Mouse (Mus musculus): Measurements from ENCODE around the gene Naga.

The Naga gene

GRCm38 (mm10) chr15:82354126-82354945 is 15.6 kb upstream of the Naga start, which contains the start of gene Ndufa6:
Gene Ndufa6, minus strand, starts transcription at chr15:82354322.
- peak; percentile 99 for DNase-seq (ENCODE audit: low spot score in 2 of 2)

GRCm38 (mm10) chr15:82353745-82354113 is 15.0 kb upstream of the Naga start:
- no peak for DNase-seq (ENCODE audit: low spot score in 2 of 2)

DNA sequence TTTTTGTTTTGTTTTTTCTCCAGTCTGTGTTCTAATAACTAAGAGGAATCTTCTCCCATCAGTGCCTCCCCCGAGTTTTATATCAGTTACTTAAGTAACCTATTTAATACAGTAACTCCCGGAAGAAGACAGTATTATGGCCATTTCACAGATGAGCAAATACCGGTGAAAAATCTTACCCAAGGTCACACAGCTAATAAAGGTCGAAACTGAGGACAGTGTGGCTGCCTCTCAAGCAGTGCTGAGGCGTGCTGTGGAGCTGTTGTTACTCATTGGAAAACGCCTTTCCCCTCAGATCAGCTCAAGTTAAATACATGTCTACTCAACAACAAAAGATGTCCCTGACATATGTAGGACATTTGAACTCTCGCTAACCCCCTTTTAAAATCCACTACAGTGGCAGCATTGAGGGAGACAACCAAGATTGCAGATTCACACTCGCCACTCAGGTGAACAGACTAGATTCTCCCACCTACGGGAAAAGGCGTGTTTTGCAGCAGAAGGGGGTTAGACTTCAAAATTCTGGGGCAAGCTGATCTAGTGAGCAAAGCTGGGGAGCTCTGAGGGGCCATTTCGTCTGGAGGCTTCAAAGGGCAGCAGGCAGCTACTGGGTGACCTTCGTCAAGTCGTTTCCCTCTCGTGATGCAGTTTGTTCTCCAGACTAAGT is 14.5 kb upstream of the Naga start:
- peak in 1 of 2 experiments; percentile 31 for DNase-seq (ENCODE audit: low spot score in 2 of 2)

- no peak for DNase-seq (ENCODE audit: low spot score in 2 of 2)
Measured at GRCm38 (mm10) chr15:82351480-82351879, 12.8 kb upstream of the Naga start.

DNA sequence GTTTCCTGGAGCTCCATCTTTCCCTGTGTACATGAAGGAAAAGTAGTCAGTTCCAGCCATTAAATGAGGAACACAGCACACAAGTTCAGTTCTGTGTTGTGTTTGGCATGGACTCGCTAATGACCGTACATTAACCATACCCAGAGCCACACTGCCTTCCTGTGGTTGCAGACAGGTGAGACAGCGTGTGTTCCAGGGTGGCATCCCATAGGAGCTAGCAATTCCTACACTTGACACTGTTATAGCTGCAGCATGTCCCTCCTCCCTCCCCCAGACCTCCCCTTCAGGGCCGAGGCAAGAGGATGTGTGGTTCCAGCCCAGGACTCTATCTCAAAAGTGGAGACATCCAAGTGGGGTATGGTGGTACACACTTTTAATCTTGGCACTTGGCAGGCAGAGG is 11.6 kb upstream of the Naga start:
- peak in 1 of 2 experiments; percentile 24 for DNase-seq (ENCODE audit: low spot score in 2 of 2)

DNA sequence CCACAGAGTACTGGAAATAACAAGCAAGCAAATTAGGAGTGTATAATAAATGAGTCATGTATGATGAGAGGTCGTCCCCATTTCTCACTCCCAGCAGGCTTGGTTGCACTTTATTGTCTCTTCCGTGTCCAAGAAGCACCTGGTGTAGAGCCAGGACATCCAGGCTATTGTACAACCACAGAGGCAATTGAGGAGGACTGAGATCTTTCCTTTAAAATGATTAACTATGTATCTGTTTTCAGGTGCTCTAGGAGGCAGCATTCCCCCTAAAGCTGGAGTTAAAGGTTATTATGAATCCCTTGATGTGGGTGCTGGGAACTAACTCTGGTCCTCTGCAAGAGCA is 10.2 kb upstream of the Naga start:
- no peak for DNase-seq (ENCODE audit: low spot score in 2 of 2)

DNA sequence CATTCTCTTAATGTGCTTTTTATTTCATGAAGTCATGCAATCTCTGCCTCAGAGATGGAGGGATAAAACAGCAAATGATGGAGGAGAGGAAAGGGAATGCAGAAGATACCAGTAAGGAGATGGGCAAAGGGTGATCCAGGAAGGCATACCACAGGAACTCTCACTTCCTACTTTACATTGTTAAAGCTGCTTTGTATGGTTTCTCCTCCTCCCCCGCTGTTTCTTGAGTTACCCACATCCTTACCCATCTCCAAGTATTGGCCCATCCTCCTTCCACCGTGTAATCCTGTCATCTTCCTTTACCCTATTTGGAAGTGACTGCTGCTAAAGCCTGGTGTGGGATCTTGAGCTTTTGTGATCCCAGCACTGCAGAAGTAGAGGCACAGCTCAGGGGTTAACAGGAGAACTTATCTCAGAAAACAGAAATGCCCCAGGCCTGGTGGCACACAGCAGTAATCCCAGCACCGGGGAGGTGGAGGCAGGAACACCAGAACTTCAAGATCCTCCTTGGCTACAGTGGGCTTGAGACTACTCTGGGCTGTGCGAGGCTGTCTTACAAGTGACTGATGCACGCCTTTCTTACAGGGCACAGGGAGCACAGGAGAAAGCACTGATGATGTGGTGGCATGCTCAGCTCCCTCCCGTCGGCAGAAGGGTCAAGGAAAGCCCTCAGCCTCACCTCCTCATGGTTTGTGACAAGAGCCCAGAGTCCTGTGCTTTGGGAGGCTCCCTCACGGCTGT is 9.7 kb upstream of the Naga start:
- no peak for DNase-seq (ENCODE audit: low spot score in 2 of 2)

DNA sequence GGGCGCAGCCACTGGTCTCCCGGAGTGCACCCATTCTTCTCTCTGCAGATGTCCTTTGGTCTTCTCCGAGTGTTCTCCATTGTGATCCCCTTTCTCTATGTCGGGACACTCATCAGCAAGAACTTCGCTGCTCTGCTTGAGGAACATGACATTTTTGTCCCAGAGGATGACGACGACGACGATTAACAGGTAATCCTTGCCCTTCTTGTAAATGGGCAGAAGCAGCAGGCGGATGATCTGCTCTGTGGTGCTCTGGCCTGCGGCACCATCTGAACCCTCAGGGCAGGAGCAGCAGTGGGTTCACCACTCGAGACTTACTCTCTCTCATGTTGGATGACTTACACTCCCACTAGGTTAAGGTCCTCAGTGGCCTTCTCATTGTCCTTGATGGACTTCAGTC is 9.1 kb upstream of the Naga start:
- peak in 1 of 2 experiments; percentile 26 for DNase-seq (ENCODE audit: low spot score in 2 of 2)

DNA sequence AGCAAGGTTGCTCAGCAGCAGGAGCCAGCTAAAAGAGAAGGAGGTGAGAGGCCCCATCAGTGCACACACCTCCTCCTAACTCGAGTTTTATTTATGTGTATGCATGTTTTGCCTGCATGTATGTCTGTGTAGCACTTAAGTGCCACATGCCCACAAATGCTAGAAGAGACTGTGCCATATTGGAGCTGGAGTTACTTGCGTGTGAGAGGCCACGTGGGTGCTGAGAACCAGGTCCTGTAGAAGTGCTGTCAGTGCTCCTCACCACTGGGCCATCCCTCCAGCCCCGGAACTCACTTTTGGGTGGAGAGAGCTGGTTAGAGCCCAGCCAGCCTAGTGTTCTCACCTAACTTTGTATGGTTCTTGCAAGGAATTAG is 8.6 kb upstream of the Naga start:
- DNase-seq (ENCODE audit: low spot score in 2 of 2), result peak in 1 of 2 experiments; percentile 32

DNA sequence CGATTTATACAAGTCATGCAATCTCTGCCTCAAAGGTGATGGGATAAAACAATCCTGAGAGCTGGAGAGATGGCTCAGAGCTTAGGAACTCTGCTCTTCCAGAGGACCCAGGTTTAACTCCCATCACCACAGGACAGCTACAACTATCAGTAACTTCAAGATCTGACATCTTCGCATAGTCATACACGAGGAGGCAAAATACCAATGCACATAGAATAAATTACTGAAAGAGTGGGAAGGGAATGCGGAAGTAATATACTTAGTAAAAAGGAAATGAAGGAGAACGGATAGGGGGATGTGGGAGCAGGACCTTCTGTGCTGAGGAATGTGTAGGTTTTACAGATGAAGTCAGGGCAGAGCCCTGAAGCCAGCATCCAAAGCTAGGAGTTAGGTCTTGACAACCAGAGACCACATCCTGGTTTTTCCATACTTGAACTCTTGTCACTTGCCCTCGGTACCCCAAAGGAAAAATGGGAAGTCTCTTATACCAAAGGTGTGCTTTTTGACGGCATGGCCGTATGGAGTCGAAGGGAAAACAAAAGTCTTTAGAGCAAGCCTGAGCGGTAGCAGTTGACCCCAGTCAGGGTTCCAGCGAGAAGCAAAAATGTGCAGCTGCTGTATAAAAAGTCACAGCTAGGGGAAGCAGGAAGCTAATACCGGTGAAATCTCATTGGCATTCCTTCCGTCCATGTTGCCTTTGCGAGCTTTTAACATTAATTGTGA is 8.0 kb upstream of the Naga start:
- DNase-seq (ENCODE audit: low spot score in 2 of 2), result peak in 1 of 2 experiments; percentile 38

- peak; percentile 98 for DNase-seq (ENCODE audit: low spot score in 2 of 2)
Measured at GRCm38 (mm10) chr15:82345820-82346470, 7.2 kb upstream of the Naga start.

DNA sequence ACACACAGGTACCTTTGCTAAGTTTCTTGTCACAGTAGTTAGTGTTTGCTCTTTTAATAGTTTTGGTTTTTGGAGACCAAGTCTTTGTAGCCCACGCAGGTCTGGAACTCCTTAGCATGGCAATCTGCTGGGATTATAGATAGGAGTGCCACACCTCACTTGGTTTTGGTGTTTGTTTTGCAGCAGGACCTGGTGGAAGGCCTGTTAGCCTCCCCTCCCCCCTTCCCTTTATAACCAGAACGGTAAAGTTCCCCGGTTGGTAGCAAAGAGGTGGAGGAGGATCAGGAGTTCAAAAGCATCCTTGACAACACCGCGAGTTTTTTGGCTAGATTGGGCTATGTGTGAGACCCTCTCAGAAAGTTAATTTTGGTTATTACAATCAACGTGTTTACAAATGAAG is 6.2 kb upstream of the Naga start:
- peak in 1 of 2 experiments; percentile 33 for DNase-seq (ENCODE audit: low spot score in 2 of 2)

GRCm38 (mm10) chr15:82343368-82344287 is 4.9 kb upstream of the Naga start:
- DNase-seq (ENCODE audit: low spot score in 2 of 2), result peak in 1 of 2 experiments; percentile 40

DNA sequence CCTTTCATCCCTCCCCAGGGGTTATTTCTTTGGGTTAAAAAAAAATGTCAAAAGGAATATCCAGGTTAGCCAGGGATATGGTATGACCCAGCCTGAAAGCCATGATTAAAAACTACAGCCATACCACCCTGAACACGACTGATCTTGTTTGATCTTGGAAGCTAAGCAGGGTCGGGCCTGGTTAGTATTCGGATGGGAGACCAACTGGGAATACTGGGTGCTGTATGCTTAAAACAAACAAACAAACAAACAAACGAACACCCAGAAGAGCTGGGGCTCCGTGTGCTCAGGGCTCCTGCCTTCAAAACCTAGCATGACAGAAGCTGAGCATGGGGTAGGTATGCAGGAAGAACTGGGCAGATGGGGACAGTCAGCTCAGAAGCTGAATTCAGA is 3.8 kb upstream of the Naga start:
- DNase-seq (ENCODE audit: low spot score in 2 of 2), result no peak

DNA sequence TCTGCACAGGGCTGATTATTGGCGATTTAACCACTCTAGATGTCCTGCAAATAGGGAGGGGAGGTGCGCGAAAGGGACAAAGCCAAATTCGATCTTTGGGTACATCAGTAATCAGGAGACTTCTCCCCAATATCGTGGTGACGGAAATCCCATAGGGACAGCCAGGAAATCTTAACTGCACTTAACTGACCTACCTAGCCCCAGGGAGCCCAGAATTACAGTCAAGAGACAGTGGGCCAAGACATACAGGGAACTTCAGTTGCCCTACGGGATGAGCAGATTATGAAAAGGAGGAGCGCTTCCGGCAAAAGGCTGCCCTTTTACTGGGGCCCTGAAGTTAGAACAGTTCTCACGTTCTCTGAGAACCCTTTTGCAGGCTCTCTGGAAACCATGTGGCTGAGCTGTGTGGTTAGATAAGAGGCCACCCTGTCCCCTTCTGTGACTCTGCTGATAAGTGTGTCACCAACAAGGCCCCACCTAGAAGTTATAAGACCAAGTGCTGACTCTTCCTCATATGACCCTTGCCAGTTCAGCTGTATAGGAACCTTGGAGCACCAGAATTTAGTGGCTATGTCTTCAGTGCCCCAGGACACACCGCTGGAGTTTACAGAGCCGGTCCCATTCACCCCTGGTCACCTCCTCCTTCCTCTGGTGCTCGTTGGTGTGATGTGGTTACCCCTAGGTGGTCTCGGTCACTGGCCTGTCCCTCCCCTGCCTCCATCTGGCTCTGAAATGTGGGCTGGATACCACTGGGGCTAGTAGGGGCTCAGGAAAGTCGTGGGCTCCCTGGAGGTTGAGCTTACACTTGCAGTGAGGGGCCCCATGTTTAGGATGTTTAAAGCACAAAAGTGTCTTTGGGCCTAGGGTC is 3.2 kb upstream of the Naga start:
- DNase-seq (ENCODE audit: low spot score in 2 of 2), result no peak

DNA sequence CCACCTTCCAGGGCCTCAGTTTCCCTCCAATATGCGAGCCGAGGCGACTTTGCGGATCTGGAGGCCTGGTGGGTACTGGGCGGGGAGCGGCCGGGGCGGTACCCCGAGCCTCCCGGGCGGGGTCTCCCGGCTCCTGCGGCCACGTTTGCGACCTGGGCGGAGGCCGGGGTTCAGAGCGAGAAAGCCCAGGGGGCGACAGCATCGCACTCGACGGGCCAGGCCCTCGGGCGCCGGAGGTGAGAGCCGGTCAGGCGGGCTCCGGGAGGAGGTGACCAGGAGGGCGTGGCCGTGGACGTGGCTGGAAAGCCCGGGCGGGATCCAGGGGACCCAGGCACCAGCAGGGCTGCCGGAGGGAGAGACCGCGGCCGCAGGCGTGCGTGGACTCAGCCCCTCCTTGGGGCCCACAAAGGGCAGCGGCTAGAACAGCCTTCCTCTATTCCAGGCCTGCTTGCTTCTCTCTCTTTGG is 2.3 kb upstream of the Naga start:
- peak in 1 of 2 experiments; percentile 34 for DNase-seq (ENCODE audit: low spot score in 2 of 2)

DNA sequence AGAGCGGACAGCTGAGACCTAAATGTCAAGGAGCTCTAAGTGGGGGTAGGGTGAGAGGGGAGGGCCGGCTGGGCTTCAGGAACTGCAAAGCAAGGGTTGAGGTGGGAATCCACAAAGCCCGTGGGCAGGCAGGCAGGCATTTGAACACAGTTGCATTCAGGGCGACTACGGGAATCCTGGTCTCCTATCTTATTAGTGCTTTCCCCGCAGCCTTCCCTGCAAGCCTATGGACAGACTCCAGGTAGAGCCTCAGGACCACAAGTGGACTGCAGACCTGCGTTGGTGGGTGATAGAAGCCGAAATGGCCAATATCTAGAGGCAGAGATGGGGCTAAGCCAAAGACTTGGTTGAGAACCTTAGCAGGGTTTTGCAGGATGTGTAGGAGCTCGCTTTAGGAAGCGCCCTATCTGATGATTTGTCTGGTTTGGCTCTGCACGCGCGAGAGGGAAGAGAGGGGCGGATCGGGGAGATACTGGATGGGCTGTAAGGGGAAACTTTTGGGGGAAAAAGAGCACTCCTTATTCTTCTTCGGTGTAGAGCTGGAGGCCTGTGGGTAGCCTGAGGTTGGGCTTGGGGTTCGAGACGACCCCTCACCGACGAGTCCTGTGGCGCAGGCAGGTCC is 1.8 kb upstream of the Naga start:
- DNase-seq (ENCODE audit: low spot score in 2 of 2), result peak in 1 of 2 experiments; percentile 25

GRCm38 (mm10) chr15:82339634-82340254 is 1.0 kb upstream of the Naga start:
- no peak for DNase-seq (ENCODE audit: low spot score in 2 of 2)

Measured in right cerebral cortex, postnatal 10 days (tissue).